Mouse (Mus musculus) mouse trophoblast stem cell (cell line): ENCODE results near the gene Mettl13.

Experiments
- in situ Hi-C, 2 experiments: fragments of 300-500 bp; cut with MseI, MboI; formaldehyde crosslinking; loops; 2 replicates in 1 of 2; 3 replicates in 1 of 2; pipeline ENCODE4 v1.15.1; 2025

The Mettl13 gene

GRCm38 (mm10) chr1:162533766-162534560, 14.4 kb downstream of the Mettl13 start:
- in situ Hi-C loops: loop anchor here in 1 of 2 experiments (10.0 kb wide), 1 partner anchor 179 kb away; no protein-coding TSS in a partner anchor

- in situ Hi-C loops: loop anchor here in 1 of 2 experiments (10.0 kb wide), 1 partner anchor 178 kb away; no protein-coding TSS in a partner anchor
Observed at GRCm38 (mm10) chr1:162532330-162532729, 16.0 kb downstream of the Mettl13 start.

GRCm38 (mm10) chr1:162531584-162531983, 16.8 kb downstream of the Mettl13 start:
- in situ Hi-C loops: loop anchor here in 1 of 2 experiments (10.0 kb wide), 1 partner anchor 177 kb away; no protein-coding TSS in a partner anchor

GRCm38 (mm10) chr1:162530666-162531065, 17.7 kb downstream of the Mettl13 start:
- in situ Hi-C loops: loop anchor here in 1 of 2 experiments (10.0 kb wide), 1 partner anchor 176 kb away; no protein-coding TSS in a partner anchor

GRCm38 (mm10) chr1:162529651-162530050, 18.7 kb downstream of the Mettl13 start:
- in situ Hi-C loops: loop anchor here (10.0 kb wide), 1 partner anchor 175 kb away; no protein-coding TSS in a partner anchor

- in situ Hi-C loops: no loop called here
Observed at GRCm38 (mm10) chr1:162515116-162515515, 33.2 kb downstream of the Mettl13 start.

GRCm38 (mm10) chr1:162510013-162510356, 38.4 kb downstream of the Mettl13 start:
- in situ Hi-C loops: no loop called here

- in situ Hi-C loops: no loop called here
Observed at GRCm38 (mm10) chr1:162509329-162510012, 38.9 kb downstream of the Mettl13 start.

GRCm38 (mm10) chr1:162508211-162509005, 39.9 kb downstream of the Mettl13 start:
- in situ Hi-C loops: no loop called here

GRCm38 (mm10) chr1:162506516-162506915, 41.8 kb downstream of the Mettl13 start:
- in situ Hi-C loops: no loop called here

GRCm38 (mm10) chr1:162505649-162506048, 42.7 kb downstream of the Mettl13 start:
- in situ Hi-C loops: no loop called here
